Mouse (Mus musculus): ENCODE data around the gene Tchp. TPM values are rescaled to one million over a fixed set of nuclear protein-coding genes. Genes with fewer than 3 reads are reported as not detected.

Tchp gene
- polyA plus RNA-seq (2015; fragmentation: Nextera tagmentation; extraction: Ambion mirVana), result 13.3 and 18.6 TPM in 2 replicates

DNA sequence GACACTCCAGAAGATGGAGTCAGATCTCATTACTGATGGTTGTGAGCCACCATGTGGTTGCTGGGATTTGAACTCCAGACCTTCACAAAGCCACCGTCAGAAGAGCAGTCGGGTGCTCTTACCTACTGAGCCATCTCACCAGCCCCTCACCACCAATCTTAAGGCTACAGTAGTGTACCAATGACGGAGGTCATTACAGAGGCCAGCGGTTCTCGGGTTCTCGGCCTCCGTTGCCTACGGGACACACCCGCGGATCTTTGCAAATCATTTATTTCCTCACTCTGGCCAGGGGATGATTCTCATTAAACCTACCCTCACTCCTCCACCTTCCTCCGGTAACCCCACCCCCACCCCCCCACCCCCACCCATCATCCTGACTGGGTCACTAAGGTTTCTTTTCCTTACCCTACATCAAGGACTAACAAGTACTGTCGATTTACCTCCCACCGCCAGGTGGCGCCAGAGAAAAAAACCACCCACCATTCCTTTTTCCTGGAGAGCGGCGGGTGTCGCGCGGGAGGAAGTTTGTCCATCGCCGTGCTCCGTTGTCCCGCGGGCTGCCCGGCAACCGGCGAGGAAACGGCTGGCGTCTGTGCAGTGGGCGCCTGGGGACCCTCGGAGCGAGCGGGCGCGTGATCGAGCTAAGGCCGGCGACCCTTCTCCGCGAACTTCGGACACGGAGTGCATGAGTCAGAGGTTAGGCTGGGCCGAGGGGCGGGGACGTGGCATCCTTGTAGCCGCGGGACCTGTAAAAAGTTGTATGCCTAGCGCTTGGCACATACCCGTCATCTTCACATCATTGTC, at the start of gene Tchp:
Tchp (plus strand) TSS at position 496 of the 804 bp plus-strand sequence.
- 6% methylated on average over 49 of the region's 49 CpGs for whole genome bisulfite sequencing
- peak; percentile 78 for ATAC-seq (ENCODE audit: low FRiP score, low read depth)
- H3K4me1 ChIP-seq (replicated peaks), result peaks cover 8% of the 10 kb centered on the region

DNA sequence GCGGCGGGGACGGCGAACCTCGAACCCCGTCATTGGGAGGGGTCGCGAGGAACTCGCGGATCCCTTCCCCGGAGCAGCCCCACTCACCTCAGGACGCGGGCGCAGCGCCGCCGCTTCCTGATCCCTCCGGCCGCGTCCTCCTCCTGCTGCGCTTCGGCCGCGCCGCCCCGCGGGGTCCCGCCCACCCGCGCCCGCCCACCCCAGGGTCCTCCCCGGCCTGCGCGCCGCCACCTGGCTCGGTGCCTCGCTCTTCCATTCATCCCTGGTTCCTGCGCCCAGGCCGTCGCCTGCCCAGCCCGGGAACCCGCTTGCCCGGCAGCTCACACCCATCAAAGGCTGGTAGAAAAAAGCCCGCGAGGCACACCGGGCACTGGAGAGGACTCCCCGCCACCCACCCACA, 49.3 kb upstream of the Tchp start, which contains the start of gene Trpv4:
Trpv4 (minus strand) TSS at position 167 of the 400 bp plus-strand sequence.
- Histone ChIP-seq H3K9ac (peak within 1 kb of the TSS; percentile 39), H3K36me3 (no peaks in the 10 kb centered on the region), H3K27me3 (peaks cover 42% of the 10 kb centered on the region), H3K4me3 (peak within 1 kb of the TSS; percentile 39), H3K4me2 (peak within 1 kb of the TSS; percentile 78), H3K9me3 (no peaks in the 10 kb centered on the region), H3K4me1 (replicated peaks) (peaks cover 10% of the 10 kb centered on the region), H3K27ac (replicated peaks) (no peak within 1 kb of the TSS)
- 0 out of 2 replicates have a peak, but pooled peaks have one; percentile 27 for ATAC-seq (ENCODE audit: low FRiP score, low read depth)
- WGBS, result under 1% methylated on average over 43 of the region's 47 CpGs

More for the DNA sequence above, at the start of gene Tchp:
- H3K9me3 ChIP-seq, result no peaks in the 10 kb centered on the region
- peak within 1 kb of the TSS; percentile 61 for H3K4me3 ChIP-seq
- H3K9ac ChIP-seq, result peak within 1 kb of the TSS; percentile 59
- H3K27me3 ChIP-seq, result no peaks in the 10 kb centered on the region
- peaks cover 18% of the 10 kb centered on the region for H3K36me3 ChIP-seq
- H3K4me2 ChIP-seq, result peak within 1 kb of the TSS; percentile 73
- H3K27ac ChIP-seq (replicated peaks), result no peak within 1 kb of the TSS

DNA sequence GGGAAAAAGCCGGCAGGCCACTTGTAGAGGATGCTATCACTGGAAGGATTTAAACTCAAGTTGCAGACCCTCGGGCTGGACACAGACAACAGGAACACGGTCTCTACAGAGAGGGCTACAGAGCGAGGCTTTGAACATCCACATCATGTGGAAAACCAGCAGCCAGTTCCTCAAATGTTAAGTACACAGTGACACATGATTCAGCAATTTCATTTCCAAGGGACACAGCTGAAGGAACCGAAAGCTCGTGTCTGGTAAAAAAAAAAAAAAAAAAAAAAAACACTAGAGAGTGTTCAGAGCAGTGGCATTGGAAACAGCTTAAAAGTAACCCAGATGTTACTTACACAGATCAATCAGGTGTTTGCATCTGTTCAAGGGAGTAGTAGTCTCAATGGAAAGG, 46.5 kb upstream of the Tchp start:
- Histone ChIP-seq H3K27me3 (peaks cover 36% of the 10 kb centered on the region), H3K9ac (no peak overlapping the region), H3K4me3 (no peak overlapping the region), H3K4me1 (replicated peaks) (peaks cover 10% of the 10 kb centered on the region), H3K27ac (replicated peaks) (no peak overlapping the region), H3K36me3 (no peaks in the 10 kb centered on the region), H3K9me3 (no peaks in the 10 kb centered on the region), H3K4me2 (no peak overlapping the region)
- no peak for ATAC-seq (ENCODE audit: low FRiP score, low read depth)
- WGBS, result 78% methylated on average over 6 of the region's 6 CpGs

DNA sequence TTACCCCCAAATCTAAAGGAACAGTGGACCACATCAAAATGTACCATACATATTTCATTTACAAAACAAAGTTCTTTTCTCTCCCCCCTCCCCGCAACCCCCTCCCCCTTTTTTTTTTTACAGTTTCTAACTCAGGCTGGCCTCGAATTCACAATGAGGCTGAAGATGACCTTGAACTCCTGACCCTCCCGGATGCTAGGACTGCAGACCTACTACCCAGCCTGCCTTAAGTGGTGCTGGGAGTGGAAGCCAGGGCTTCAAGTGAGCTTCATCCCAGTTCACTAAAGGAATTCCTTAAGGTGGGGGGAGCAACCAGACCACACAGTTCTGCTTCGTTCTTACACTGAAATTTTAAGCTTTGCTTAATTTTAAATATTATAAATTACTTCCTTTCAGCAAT, 43.4 kb upstream of the Tchp start:
- Histone ChIP-seq H3K4me1 (replicated peaks) (peaks cover 9% of the 10 kb centered on the region), H3K4me3 (no peak overlapping the region), H3K27ac (replicated peaks) (no peak overlapping the region), H3K36me3 (no peaks in the 10 kb centered on the region), H3K9ac (no peak overlapping the region), H3K27me3 (peaks cover 6% of the 10 kb centered on the region), H3K9me3 (no peaks in the 10 kb centered on the region), H3K4me2 (no peak overlapping the region)
- 85% methylated on average over 4 of the region's 4 CpGs for WGBS
- ATAC-seq (ENCODE audit: low FRiP score, low read depth), result no peak

DNA sequence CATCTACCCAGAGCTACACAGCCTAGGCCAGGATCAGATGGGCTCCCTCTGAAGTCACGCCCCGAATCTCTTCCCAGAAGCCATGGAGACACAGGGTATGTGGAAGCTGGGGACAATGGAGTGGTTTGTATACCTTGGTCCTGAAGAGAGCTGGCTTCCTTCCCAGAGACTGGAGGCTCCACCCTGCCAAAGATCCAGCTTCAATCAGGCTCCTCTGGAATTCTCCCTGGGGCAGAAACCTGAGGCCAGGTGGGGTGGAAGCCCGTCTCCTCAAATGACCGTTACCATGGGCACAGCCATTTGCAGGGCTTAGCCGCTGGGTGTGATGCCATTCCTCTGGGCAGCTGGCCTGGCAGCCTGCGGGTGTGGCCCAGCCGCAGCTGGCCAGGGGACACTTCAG, 42.8 kb upstream of the Tchp start:
- Histone ChIP-seq H3K9me3 (no peaks in the 10 kb centered on the region), H3K36me3 (no peaks in the 10 kb centered on the region), H3K9ac (no peak overlapping the region), H3K4me1 (replicated peaks) (peaks cover 9% of the 10 kb centered on the region), H3K27me3 (peaks cover under 1% of the 10 kb centered on the region; the same call in 1 of the 2 replicates), H3K4me2 (no peak overlapping the region), H3K4me3 (no peak overlapping the region), H3K27ac (replicated peaks) (no peak overlapping the region)
- no peak for ATAC-seq (ENCODE audit: low FRiP score, low read depth)
- 70% methylated on average over 7 of the region's 7 CpGs for WGBS

DNA sequence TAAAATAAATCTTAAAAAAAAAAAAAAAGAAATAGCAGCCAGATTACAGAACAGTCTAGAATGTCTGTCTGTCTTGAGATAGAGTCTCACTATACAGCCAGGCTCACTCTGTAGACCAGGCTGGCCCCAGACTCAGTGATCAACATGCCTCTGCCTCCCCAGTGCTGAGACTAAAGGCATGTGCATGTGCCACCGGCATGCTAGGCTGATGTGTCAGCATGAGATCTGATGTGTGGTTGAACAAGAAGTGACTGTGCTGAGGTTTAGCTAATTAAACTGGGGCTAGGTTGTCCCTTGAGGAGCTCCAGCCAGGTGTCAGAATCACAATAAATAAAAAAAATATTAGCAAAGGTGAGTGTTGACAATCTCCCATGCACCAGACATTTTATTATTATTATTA, 40.9 kb upstream of the Tchp start:
- no peak overlapping the region for H3K4me2 ChIP-seq
- no peaks in the 10 kb centered on the region for H3K36me3 ChIP-seq
- no peak overlapping the region for H3K27ac ChIP-seq (replicated peaks)
- peaks cover 9% of the 10 kb centered on the region for H3K4me1 ChIP-seq (replicated peaks)
- 61% methylated on average over 1 of the region's 1 CpGs for WGBS
- H3K27me3 ChIP-seq, result no peaks in the 10 kb centered on the region
- H3K9me3 ChIP-seq, result no peaks in the 10 kb centered on the region
- H3K9ac ChIP-seq, result no peak overlapping the region
- no peak for ATAC-seq (ENCODE audit: low FRiP score, low read depth)
- H3K4me3 ChIP-seq, result no peak overlapping the region

DNA sequence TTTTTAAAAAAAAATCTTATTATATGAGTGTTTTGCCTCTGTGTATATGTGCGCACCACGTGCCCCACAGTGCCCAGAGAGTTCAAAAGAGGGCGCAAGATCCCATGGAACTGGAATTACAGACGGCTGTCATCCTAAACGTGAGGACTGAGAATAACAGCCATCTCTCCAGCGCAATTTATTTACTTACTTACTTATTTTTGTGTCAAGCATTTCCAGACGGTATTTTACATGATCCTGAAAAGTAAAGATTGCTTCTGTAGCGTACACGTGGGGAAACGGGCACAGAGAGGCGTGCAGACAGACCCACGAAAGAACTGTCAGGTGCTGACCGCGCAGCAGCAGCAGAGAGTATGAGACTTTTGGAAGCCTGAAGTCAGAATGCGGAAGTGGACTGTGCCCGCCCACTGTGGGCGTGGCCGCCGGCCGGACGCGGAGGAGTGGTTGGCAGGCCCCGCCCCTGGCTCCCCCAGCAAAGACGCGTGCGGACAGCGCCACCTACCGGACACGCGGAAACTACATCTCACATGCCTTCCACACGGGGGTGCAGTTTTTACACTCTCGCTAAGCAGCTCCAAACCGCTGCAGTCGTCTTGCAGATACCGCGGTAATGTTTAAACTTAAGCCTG, 40.2 kb upstream of the Tchp start:
- H3K9ac ChIP-seq, result 0 out of 2 replicates have a peak overlapping the region, but pooled peaks have one; percentile 20
- peaks cover 9% of the 10 kb centered on the region for H3K4me1 ChIP-seq (replicated peaks)

DNA sequence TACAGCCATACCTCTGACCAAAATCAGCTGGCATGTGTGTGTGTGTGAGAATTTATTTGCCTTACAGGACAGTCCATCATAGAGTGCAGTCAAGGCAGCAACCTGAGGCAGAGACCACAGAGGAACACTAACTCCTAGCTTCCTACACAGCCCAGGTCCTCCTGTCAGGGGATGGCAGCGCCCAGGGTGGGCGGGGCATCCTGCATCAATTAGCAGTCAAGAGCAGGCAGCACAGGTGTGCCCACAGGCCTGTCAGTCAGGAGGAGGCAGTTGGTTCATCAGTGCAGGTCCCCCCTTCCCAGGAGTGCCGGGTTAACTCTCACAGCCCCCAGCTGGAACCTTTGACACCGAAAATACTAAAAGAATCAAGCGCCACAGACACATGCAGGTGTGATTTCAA, 38.5 kb upstream of the Tchp start:
- peaks cover 9% of the 10 kb centered on the region for H3K4me1 ChIP-seq (replicated peaks)
- no peaks in the 10 kb centered on the region for H3K36me3 ChIP-seq
- WGBS, result 91% methylated on average over 5 of the region's 5 CpGs
- no peaks in the 10 kb centered on the region for H3K27me3 ChIP-seq
- no peak overlapping the region for H3K4me3 ChIP-seq
- no peak for ATAC-seq (ENCODE audit: low FRiP score, low read depth)
- H3K9me3 ChIP-seq, result no peaks in the 10 kb centered on the region
- H3K27ac ChIP-seq (replicated peaks), result no peak overlapping the region
- H3K9ac ChIP-seq, result no peak overlapping the region
- no peak overlapping the region for H3K4me2 ChIP-seq

More for the DNA sequence above, 40.2 kb upstream of the Tchp start:
- H3K4me3 ChIP-seq, result peak overlapping the region; percentile 37
- H3K27me3 ChIP-seq, result no peaks in the 10 kb centered on the region
- peak; percentile 92 for ATAC-seq (ENCODE audit: low FRiP score, low read depth)
- no peaks in the 10 kb centered on the region for H3K36me3 ChIP-seq
- peak overlapping the region; percentile 67 for H3K4me2 ChIP-seq
- 4% methylated on average over 36 of the region's 36 CpGs for WGBS
- H3K27ac ChIP-seq (replicated peaks), result peak overlapping the region; percentile 69
- no peaks in the 10 kb centered on the region for H3K9me3 ChIP-seq

DNA sequence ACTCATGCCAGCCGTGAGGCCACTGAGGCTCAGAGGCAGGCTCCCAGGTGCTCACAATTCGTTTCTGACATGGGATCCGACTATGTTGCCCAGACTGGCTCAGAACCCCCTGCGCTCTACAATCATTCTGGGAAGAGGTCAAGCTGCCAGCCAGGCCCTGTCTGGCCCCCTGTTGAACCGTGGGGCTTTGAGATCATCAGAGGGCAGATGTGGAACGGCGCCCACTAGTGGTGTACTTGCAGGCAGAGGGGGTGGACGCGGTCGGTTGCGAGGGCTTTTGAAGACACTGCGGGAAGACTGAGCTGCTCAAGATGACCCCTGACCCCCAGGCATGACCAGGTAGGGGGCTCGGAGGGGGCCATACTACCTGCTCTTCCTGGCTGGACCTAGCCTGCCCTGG, 34.4 kb upstream of the Tchp start:
- H3K4me1 ChIP-seq (replicated peaks), result no peaks in the 10 kb centered on the region
- no peak for ATAC-seq (ENCODE audit: low FRiP score, low read depth)
- WGBS, result 85% methylated on average over 13 of the region's 13 CpGs
- no peak overlapping the region for H3K4me2 ChIP-seq
- H3K27me3 ChIP-seq, result no peaks in the 10 kb centered on the region
- H3K36me3 ChIP-seq, result peaks cover 15% of the 10 kb centered on the region
- H3K27ac ChIP-seq (replicated peaks), result no peak overlapping the region
- no peak overlapping the region for H3K4me3 ChIP-seq
- no peaks in the 10 kb centered on the region for H3K9me3 ChIP-seq
- no peak overlapping the region for H3K9ac ChIP-seq

DNA sequence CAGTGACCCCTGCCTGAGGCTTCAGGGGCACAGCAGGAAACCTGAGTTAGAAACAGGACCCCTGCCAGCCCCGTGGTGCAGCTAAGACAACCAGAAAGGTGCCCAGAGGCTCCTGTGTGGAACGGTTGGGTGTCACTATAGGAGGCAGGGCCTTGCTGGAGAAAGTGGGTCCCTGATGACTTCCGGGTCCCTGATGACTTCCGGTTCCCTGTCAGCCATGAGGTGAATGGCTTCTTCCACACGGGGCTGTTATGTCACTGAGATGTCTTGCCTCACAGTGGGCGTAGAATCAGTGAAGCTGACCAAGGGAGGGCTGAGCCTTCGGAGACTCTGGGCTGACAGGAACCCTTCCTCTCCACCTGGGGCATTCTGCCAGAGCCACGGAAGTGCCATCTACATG, 33.0 kb upstream of the Tchp start:
- Histone ChIP-seq H3K9ac (no peak overlapping the region), H3K36me3 (peaks cover 15% of the 10 kb centered on the region), H3K27me3 (no peaks in the 10 kb centered on the region), H3K27ac (replicated peaks) (no peak overlapping the region), H3K9me3 (no peaks in the 10 kb centered on the region), H3K4me2 (no peak overlapping the region), H3K4me1 (replicated peaks) (peaks cover under 1% of the 10 kb centered on the region; the same call in 1 of the 2 replicates), H3K4me3 (no peak overlapping the region)
- no peak for ATAC-seq (ENCODE audit: low FRiP score, low read depth)
- 87% methylated on average over 8 of the region's 8 CpGs for WGBS

DNA sequence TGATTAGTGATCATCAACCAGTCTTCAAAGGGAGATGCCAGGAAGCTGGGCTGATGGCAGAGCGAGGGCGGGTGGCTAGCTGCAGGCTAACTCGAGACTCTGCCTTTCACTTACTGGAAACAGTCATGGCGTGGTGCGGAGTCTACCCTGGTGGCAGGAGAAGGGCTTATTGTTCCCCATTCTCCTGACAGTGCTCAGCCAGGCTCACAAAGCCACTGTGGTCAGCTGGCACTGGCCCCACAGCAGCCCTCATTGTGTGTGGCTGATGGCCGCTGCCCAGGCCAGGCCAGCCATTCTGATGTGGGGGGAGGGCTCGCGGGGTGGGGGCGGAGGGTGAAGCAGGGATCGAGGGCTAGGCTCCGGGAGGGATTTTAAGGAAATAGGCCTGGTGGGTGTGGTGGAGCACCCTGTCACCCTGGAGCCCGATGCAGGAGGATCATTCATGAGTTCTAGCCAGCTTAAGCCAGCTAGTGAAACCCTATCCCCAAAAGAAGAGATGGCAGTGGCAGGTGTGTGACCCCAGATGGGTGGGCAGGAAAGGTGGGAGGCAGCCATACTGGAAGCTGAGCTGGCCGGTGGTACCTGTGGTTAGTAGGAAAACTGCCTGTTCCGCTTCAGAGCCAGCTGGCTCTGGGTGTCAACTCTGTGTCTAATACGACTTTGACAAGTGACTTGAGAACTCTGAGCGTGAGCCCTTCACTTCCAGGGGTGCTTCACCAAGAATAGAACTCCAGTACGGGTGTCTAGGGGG, 27.5 kb upstream of the Tchp start:
- H3K36me3 ChIP-seq, result peaks cover 15% of the 10 kb centered on the region
- ATAC-seq (ENCODE audit: low FRiP score, low read depth), result peak; percentile 24; the same call in 1 of the 2 replicates
- WGBS, result 57% methylated on average over 17 of the region's 17 CpGs
- peaks cover 19% of the 10 kb centered on the region for H3K4me1 ChIP-seq (replicated peaks)
- 0 out of 2 replicates have a peak overlapping the region, but pooled peaks have one; percentile 38 for H3K27ac ChIP-seq (replicated peaks)
- no peak overlapping the region for H3K4me3 ChIP-seq
- no peaks in the 10 kb centered on the region for H3K27me3 ChIP-seq
- H3K4me2 ChIP-seq, result no peak overlapping the region
- H3K9ac ChIP-seq, result no peak overlapping the region
- H3K9me3 ChIP-seq, result no peaks in the 10 kb centered on the region
